Mouse (Mus musculus) kidney, adult 18-20 months (tissue): ENCODE data around the gene Tbc1d22b.
A peak's percentile ranks its signal among the peaks of the same experiment; 100 is the strongest.

Source experiments
- DNase-seq: peaks from one replicate; pipeline ENCODE4 v3.0.0; 2021

Tbc1d22b gene

DNA sequence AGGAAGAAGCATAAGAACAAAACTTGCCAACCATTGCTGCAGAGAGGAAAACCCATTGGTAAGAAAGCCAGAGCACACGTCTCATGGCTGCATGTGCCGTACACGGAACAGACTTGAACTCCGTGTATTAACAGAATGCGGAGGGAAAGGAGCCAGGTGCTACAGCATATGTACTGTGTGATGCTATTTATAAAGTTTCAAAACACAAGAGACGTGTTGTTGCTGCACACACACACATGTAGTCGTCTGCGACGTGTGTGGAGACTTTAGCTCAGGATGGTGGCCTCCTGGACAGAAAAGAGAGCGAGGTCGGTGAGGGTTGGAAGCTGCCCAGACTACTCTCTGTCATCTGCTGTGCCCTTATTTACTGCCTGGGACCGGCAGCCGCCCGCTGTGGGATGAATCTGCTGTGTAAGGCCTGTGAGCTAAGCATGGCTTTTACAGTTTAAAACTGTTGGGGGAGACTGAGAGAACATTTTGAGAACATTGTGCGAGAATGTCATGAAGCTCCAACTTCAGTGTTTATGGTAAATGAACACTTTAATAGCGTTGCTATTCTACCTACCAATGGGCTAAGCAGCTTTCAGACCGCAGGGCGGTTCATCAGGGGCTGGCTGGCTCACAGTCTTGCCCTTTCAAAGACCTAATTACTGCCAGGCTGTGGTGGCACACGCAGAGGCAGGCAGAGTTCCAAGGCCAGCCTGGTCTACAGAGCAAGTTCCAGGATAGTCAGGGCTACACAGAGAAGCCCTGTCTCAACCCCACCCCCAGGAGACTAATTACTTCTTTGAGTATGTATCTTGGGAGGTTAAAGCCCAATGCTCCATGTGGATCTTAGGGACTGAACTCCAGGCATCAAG is 6.5 kb upstream of the Tbc1d22b start:
- DNase-seq, result no peak

DNA sequence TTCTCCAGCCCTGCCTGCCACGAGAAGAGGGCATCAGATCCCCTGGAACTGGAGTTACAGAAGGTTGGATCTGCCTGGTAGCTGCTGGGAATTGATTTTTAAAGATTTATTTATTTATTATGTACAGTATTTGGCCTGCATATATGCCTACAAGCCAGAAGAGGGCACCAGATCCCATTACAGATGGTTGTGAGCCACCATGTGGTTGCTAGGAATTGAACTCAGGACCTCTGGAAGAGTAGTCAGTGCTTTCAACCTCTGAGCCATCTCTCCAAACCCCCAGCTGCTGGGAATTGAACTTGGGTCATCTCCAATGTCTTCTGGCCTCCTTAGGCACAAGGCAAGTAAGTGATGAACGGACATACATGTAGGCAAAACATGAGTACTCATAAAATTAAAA is 5.5 kb upstream of the Tbc1d22b start:
- no peak for DNase-seq

DNA sequence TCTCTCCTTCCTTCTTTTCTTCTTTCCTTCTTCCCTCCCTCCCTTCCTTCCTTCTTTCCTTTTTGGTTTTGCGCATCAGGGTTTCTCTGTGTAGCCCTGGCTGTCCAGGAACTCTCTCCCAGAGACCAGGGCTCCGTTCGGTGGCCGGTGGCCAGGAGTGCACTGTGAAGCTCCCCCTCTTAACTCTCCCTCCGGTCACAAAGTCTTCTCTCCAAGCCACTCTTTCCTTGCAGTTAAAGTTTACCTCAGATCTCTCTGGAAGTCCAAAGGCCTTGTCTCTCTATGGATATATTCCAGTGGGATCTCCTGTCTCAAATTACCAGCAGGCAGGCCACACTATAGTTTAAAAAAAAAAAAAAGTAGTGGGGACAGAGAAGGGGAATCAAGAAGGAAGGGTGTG is 4.3 kb upstream of the Tbc1d22b start:
- DNase-seq, result peak; percentile 45

DNA sequence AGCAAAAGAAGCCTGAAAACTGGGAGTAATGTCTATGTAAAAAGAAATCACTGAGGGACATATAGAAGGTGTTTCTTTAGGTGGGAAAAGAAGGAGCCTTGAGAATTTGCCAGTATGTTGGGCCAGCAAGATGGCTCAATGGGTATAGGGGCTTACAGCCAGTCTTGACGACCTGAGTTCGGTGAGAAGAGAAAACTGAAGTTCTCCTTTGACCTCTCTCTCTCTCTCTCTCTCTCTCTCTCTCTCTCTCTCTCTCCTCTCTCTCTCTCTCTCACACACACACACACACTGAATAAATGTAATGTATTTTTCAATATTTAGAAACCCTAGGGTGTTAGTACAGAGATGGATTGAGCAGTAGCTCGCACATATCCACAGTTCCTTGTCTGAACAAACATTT is 1.1 kb upstream of the Tbc1d22b start:
- DNase-seq, result no peak

DNA sequence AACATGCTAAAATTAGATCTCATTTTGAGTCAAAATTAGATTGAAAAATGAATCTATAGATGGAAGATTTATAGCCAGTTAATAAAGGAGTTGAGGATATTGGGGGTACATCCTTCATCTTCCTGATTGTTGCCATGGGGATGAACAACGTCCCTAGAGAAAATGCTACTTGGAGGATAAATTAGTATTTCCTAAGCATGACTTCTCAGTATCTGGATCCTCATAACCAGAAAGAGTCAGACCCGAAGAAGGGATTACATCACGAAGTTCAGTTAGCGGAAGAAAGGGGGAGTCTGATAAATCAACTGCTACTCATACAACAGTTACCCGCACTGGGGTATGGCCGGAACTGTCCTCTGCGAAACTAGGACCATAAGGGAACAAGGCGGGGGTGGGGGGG is 591 bp upstream of the Tbc1d22b start:
- no peak for DNase-seq

DNA sequence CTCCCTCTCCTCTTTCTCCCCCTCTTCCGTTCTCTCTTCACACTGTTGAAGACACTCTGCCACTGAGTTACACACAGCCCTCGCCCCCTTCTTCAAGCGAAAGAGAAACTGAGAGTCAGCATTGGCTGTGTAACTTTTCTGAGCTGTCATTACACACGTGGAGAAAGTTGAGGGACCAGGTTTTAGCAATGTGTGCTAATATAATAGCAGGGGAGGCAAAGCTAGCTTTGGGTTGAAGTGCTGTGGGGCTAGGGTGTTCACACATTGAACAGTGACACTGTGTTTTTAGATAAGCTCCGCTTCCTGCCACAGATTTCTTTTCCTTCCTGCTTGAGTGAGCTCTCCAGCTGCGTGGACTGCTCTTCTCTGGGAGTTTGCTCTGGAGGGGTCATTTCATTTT is 1.4 kb downstream of the Tbc1d22b start:
- no peak for DNase-seq

DNA sequence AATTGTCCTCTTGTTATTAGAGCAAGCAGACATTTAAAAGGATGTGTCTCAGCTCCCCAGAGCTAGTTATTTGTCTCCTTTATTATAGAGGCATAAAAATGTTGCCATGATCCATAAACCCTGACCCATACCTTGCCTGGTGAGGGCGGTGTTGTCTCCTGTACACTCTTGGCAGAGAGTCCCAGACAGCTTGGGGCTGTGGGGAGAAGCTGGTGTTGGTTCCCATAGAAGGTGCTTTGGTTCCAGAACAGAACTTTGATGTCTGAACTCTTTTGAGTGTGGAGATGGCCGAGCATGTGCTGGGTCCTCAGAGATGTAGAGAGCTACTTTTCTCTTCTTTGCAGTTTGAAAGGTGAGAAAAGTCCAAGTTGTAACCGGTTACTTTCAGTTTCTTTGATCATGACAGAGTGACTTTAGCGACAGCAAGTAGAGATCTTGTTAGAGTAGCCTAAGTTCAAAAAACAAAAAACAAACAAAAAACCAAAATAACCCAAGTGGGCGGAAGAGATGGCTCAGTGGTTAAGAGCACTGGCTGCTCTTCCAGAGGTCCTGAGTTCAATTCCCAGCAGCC is 2.7 kb downstream of the Tbc1d22b start, which contains the start of gene Tmem217:
Gene Tmem217, minus strand, starts transcription at position 224 of the 571 bp plus-strand sequence.
- DNase-seq, result no peak

DNA sequence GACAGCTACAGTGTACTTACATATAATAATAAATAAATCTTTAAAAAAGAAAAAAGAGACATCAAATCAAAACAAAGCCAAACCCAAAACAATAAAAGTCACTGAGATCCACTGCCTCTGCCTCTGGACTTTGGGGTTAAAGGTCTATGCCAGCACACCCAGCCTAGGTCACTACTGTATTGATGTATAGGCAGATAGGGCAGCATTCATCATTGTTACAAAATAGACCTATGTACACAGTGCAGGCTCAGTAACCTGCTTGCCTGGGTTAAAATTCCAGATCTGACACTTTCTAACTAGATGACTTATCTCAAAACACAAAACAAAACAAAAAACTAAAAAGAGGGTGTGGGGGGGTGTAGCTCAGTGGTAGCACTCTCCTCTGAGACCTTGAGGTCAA is 4.6 kb downstream of the Tbc1d22b start:
- no peak for DNase-seq

DNA sequence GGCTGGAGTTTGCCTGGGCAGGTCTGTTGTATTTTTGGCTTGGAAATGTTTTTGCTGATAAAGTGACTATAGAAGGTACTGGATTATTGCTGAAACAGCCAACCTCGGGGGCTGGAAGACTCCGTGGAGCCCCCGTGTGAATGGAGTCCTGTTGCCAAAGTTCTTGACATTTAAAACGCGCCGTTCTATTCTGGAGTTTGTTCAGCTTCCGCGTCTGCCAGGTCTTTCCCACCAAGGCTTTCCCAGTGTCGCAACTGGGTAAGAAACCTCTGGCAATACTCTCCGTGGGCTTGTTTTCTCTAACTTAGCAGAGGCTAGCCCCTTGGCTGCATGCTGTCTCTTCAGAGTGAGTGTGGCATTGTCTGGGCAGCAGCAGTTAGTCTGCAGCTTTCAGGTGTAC is 6.9 kb downstream of the Tbc1d22b start:
- no peak for DNase-seq

DNA sequence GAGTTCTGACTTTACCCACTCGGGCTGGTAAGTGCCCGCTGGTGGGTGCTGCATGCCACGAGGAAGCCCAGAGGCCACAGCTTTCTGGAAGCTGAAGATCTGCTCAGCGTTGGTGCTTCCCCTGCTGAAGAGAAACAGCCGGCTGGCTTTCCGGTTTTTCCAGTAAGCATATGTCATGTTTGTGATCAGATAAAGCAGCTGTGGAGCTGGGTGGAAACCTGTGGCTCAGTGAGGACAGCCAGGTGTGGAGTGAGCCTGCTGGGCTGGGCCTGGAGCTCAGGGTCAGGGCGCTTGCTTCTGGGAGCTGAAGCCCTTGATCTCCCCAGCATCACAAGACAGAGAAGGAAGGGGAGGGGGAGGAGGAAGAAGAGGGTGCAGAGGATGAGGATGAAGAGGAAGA is 7.3 kb downstream of the Tbc1d22b start:
- no peak for DNase-seq

DNA sequence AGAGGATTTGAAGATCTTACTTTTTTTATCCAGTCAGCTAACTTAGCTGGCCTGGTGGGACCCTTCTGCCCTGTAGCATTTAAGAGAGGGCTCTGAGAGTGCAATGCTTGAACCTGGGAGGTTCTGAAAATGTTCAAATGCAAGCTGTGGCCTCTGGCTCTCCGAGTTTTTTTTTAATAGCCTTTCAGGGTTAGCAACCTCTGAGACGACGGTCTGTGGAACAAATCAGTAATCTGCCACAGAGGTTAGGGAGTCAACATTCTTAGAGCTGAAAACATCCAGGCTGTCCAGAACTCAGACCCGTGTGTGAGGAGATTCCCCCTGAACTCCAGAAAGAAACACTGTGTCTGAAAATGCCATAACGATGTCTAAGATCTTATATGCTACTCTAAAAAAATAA is 8.9 kb downstream of the Tbc1d22b start:
- no peak for DNase-seq

DNA sequence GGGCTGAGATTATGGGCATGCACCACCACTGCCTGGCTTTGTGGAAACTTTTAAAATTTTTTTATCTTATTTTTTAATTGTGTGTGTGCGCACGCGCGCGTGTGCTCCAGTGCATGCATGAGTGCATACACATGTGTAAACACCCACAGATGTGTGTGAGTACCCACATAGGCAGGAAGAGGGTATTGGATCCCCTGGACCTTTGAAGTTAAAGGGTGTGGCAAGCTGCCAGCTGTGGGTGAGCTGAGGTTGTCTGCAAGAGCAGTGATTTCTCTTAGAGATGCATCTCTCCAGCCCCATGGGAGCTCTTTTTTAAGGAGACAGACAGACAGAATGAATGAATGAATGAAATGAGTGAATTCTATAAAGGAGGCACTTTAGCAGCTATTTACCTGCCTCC is 15.9 kb downstream of the Tbc1d22b start:
- DNase-seq, result no peak

DNA sequence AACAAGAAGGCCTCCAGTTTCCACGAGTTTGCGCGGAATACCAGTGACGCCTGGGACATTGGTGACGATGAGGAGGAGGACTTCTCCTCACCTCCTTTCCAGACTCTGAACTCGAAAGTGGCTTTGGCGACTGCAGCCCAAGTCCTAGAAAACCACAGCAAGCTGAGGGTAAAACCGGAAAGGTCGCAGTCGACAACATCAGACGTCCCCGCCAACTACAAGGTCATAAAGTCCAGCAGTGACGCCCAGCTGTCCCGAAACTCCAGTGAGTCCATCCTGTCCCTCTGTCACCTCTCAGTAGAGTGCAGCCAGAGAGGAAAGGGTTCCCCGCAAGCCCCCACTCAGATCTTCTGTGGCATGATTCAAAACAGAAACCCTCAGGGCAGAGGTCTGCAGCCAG is 18.9 kb downstream of the Tbc1d22b start:
- DNase-seq, result no peak

DNA sequence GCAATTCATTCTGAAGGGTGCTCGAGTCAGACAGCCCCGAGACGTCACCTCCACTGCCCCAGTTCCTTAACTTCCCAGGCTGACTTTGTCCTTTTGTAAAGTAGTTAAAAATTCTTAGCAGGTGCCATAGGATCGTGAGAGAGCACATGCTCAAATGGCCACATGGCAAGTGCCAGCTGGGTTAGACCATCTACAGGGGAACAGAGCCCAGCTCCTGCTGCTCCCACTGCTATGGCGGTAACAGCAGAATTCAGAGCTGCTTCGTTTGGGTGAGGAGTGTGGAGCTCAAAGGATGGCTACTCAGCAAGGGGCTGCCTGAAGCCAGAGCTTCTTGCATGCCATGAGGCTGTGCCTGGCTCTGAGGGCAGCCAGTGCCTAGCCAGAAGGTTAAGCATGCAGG is 20.2 kb downstream of the Tbc1d22b start:
- no peak for DNase-seq

DNA sequence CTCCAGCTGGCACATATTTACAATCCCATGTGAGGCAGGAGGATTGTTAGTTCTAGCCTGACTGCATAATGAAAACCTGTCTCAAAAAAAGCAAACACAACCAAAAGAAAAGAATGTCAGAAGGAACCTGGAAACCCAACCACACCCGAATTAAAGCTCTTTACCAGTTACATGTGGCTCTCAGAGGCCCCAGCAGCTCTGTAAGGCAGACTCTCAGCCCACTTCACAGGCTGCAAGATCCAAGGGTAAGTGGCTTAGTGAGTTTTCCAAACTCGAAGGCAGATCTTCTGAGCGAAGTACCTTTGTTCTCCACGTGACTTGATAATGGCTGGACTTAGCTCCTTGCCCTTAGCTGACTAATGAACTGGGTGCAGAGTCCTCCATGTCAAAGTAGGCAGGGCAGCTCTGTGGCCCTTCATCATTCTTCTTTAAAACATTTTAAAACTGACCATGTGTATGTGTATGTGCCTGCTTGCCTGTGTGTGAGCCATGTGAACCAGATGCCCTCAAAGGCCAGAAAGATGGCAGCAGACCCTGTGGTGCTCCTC is 30.1 kb downstream of the Tbc1d22b start:
- peak; percentile 37 for DNase-seq

DNA sequence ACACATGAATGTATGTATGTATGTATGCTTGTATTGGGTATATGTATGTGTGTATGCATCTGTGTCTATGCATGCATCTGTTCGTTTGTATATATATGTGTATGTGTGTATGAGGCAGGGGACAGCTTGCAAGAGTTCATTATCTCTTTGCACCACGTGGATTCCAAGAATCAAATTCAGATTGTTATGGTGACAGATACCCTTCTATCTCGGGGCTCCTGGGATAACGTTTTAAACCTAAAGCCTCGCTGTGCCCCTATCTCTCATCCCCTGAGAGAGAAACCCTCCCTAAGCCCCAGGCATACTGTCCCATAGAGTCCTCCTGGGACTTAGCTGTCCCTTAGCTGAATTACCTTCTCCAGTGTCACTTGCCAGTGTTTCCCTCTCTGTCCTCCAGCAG is 34.0 kb downstream of the Tbc1d22b start:
- no peak for DNase-seq

DNA sequence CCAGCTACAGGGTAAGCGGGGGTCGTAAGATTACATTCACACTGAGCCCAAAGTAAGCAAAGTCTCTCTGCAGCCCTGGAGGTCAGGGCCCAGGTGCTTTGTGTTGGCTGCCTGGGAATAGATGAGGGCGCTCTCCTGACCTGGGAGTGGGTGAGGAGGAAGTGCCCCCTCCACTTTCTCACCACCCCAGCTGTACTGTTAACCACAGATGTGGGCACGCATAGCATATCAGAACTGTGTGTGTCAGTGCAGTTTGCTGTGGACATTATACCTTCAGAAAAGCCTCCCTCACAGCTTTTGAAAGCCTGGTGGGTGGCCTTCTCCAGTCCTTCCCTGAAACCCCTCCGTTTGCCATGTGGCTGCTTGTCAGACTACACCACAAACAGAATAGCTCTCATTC is 34.7 kb downstream of the Tbc1d22b start:
- DNase-seq, result no peak

DNA sequence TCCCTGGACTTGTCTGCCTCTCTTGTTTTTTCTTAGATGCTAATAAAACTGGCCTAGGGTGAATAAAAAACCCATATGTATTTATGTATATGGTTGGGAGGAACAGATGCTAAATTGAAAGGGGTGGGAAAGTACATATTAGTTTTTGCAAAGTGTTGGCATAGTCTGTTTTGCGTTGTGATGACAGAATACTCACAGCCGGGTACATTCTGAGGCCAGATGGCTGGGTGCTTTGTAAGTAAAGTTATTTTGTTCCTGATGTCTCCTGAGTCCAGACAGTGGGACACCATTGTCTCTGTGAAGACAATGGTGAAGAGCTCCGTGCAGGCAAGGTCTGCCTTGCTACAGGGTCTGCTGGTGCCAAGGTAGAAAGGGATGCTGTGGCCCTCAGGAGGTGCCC is 35.2 kb downstream of the Tbc1d22b start:
- no peak for DNase-seq

DNA sequence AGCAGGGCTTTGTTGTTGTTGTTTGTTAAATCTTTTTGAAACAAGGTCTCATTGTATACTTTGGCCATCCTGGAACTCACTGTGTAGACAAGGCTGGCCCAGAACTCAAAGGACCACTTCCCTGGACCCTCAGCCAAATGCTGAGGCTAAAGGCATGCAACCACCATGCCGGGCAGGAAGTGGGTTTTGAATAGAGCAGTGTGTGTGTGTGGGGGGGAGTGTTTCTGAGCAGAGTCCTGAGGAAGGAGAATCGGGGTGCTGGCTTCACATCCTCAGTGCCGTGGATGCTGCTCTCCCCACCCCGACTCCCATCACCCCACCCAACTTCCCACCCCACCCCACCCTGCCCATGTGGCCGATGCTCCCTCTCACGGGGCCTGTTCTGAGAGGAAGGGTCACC is 35.9 kb downstream of the Tbc1d22b start:
- no peak for DNase-seq

DNA sequence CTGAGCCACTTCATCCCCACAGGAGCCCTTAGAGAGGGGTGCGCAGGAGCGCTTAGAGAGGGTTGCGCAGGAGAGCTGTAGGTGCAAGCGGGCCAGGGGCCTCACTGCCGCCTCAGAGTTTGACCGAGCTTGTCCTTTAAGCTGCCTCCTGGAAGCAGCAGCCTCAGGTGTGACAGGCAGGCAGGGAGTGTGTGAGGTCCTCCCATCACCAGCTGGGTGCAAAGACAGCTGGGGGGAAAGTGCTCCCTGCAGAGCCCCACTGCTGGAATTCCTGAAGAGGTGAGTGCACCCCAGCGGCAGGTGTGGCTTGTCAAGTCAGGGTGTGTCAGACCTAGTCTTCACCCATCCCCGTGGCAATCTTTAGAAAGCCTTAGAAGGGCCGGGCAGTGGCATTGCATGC is 37.3 kb downstream of the Tbc1d22b start:
- DNase-seq, result no peak

DNA sequence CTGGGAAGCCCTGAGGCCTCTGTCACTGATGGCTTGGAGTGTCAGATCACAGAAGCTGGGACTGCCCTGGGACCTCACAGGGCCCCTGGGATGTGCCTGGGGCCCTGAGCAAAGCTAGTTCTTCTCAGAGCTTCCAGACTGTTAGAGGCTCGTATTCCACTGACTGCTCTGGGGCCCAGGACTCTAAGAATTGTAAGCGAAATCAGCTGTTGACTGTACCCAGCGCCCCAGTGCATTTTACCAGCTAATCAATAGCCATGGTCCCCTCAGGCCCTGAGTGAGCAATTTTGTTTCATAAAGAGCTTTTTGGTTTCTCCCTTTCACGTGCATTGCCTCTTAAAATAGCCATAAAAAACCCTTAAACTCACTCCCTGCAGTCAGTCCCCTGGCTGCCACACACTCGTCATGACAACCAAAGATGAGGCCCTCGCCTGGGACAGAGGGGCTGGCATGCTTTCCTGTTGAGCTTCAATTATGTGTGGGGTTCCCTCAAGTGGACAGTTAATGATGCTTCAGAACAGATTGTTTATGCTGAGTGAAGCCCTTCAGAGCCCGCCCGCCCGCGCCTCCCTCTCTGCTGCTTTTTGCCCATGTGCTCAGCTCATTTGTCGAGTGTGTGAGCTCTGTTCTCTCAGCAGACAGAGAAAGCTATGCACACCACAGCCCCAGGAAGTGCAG is 39.8 kb downstream of the Tbc1d22b start:
- no peak for DNase-seq

DNA sequence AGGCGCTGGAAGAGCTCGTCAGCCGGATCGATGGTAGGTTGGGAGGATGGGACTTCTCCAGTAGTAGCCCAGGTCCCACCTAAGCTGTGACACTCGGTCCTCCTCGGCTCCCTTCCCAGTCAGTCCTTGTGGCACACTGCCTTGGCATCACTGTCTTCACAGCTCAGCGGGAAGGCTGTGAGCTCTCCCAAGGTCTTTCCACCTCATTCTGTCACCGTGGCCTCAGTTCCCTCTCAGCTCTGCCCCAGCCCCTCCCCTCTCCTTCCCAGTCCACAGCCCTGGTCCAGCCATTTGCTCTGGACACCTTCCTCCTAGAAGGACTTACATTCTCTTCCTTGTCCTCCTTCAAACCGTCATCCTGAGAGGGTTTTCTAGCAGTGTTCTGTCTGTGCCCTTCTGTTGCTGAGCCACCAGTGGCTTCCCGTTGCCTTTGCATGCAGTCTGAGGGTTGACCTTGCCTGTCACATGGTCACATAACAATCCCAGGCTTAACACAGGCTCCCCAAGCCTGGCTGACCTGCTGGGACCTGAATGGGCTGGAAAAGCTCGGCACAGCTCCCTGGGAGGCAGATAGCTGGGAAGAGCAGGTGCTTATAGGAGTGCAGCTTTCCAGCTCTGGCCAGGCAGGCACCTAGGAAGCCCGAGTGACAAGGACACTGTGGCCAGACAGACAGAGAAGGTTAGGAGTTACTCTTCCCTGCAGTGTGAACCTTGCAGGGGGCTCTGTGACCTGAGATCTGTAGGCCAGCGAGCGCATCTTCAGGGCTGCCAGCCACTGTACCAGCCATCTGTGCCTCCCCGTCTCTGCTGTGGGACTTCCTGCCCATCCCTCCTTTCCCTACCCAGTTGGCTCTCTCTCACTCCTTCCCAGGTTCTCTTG is 46.5 kb downstream of the Tbc1d22b start:
- no peak for DNase-seq

DNA sequence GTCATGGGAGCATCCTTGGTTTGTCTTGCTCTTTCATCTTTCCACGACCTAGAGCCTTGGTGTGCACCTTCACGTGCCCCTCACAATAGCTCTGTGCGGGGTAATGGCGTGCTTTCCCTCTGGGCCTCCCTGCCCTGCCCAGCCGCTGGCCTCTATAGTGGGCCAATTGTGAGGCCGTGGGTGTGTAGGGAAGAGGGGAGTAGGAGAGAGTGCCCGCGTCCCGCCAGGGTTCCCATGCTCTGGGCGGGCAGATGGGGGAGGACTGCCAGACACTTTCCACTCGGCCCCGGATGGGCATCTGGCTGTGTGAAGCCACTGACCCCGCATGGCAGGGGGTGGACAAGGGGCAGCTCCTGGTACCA is 47.2 kb downstream of the Tbc1d22b start:
- no peak for DNase-seq
